Mouse (Mus musculus): ENCODE data around the gene Pik3r5. TPM values are rescaled to one million over a fixed set of nuclear protein-coding genes. Genes with fewer than 3 reads are reported as not detected.
A peak's percentile ranks its signal among the peaks of the same experiment; 100 is the strongest.

The Pik3r5 gene
- total and polyA plus RNA-seq, 2 experiments, result 0.28 to 0.77 TPM

- H3K79me2 ChIP-seq (ENCODE audit: control insufficient read depth, insufficient read depth, low read length), result no peaks in the 10 kb centered on the region
- DNase-seq (ENCODE audit: extremely low read depth, low read depth, low spot score), result no peak
- H3K36me3 ChIP-seq (ENCODE audit: control insufficient read depth, insufficient read depth, low read length), result no peaks in the 10 kb centered on the region
- no peak overlapping the region for H3K4me3 ChIP-seq (ENCODE audit: insufficient read depth, low read depth, low read length)
- TF ChIP-seq CTCF (IDR thresholded peaks at IDR 0.05; ENCODE audit: low read depth, low read length) (no peak), POLR2A (IDR thresholded peaks at IDR 0.05; ENCODE audit: extremely low read depth, insufficient read depth, low read length) (no peak)
- no peaks in the 10 kb centered on the region for H3K4me1 ChIP-seq (ENCODE audit: control insufficient read depth, insufficient read depth, low read length)
- 72% methylated on average over 8 of the region's 8 CpGs for WGBS
- H3K27me3 ChIP-seq (ENCODE audit: control insufficient read depth, insufficient read depth, low read length), result no peaks in the 10 kb centered on the region
- no peak overlapping the region for H3K27ac ChIP-seq (replicated peaks; ENCODE audit: insufficient read depth, low read depth, low read length)
- H3K9ac ChIP-seq (ENCODE audit: low read depth, low read length), result no peak overlapping the region
Measured at GRCm38 (mm10) chr11:68425492-68426315, 6.2 kb upstream of the Pik3r5 start.

GRCm38 (mm10) chr11:68427083-68427570 lies 4.8 kb upstream of the Pik3r5 start:
- peaks cover 4% of the 10 kb centered on the region; the same call in 1 of the 2 replicates for H3K27me3 ChIP-seq (ENCODE audit: control insufficient read depth, insufficient read depth, low read length)
- H3K79me2 ChIP-seq (ENCODE audit: control insufficient read depth, insufficient read depth, low read length), result no peaks in the 10 kb centered on the region
- 84% methylated on average over 5 of the region's 5 CpGs for WGBS
- no peak for DNase-seq (ENCODE audit: extremely low read depth, low read depth, low spot score)
- no peaks in the 10 kb centered on the region for H3K4me1 ChIP-seq (ENCODE audit: control insufficient read depth, insufficient read depth, low read length)
- H3K27ac ChIP-seq (replicated peaks; ENCODE audit: insufficient read depth, low read depth, low read length), result no peak overlapping the region
- no peak overlapping the region for H3K9ac ChIP-seq (ENCODE audit: low read depth, low read length)
- H3K36me3 ChIP-seq (ENCODE audit: control insufficient read depth, insufficient read depth, low read length), result no peaks in the 10 kb centered on the region
- no peak overlapping the region for H3K4me3 ChIP-seq (ENCODE audit: insufficient read depth, low read depth, low read length)
- no peak for TF ChIP-seq CTCF (IDR thresholded peaks at IDR 0.05; ENCODE audit: low read depth, low read length)
- no peak for TF ChIP-seq POLR2A (IDR thresholded peaks at IDR 0.05; ENCODE audit: extremely low read depth, insufficient read depth, low read length)

- TF ChIP-seq POLR2A (IDR thresholded peaks at IDR 0.05; ENCODE audit: extremely low read depth, insufficient read depth, low read length) (no peak), CTCF (IDR thresholded peaks at IDR 0.05; ENCODE audit: low read depth, low read length) (no peak)
- H3K36me3 ChIP-seq (ENCODE audit: control insufficient read depth, insufficient read depth, low read length), result no peaks in the 10 kb centered on the region
- H3K9ac ChIP-seq (ENCODE audit: low read depth, low read length), result no peak overlapping the region
- DNase-seq (ENCODE audit: extremely low read depth, low read depth, low spot score), result no peak
- H3K4me3 ChIP-seq (ENCODE audit: insufficient read depth, low read depth, low read length), result no peak overlapping the region
- no peaks in the 10 kb centered on the region for H3K79me2 ChIP-seq (ENCODE audit: control insufficient read depth, insufficient read depth, low read length)
- WGBS, result 51% methylated on average over 5 of the region's 5 CpGs
- H3K27me3 ChIP-seq (ENCODE audit: control insufficient read depth, insufficient read depth, low read length), result peaks cover 8% of the 10 kb centered on the region; the same call in 1 of the 2 replicates
- H3K4me1 ChIP-seq (ENCODE audit: control insufficient read depth, insufficient read depth, low read length), result no peaks in the 10 kb centered on the region
- peak overlapping the region; percentile 16; the same call in 1 of the 2 replicates for H3K27ac ChIP-seq (replicated peaks; ENCODE audit: insufficient read depth, low read depth, low read length)
Measured at GRCm38 (mm10) chr11:68430662-68431061, 1.3 kb upstream of the Pik3r5 start.

- Histone ChIP-seq H3K4me1 (ENCODE audit: control insufficient read depth, insufficient read depth, low read length) (no peaks in the 10 kb centered on the region), H3K27me3 (ENCODE audit: control insufficient read depth, insufficient read depth, low read length) (peaks cover 8% of the 10 kb centered on the region; the same call in 1 of the 2 replicates), H3K79me2 (ENCODE audit: control insufficient read depth, insufficient read depth, low read length) (no peaks in the 10 kb centered on the region), H3K36me3 (ENCODE audit: control insufficient read depth, insufficient read depth, low read length) (no peaks in the 10 kb centered on the region), H3K4me3 (ENCODE audit: insufficient read depth, low read depth, low read length) (peak overlapping the region; percentile 56), H3K27ac (replicated peaks; ENCODE audit: insufficient read depth, low read depth, low read length) (no peak overlapping the region), H3K9ac (ENCODE audit: low read depth, low read length) (0 out of 2 replicates have a peak overlapping the region, but pooled peaks have one; percentile 19)
- DNase-seq (ENCODE audit: extremely low read depth, low read depth, low spot score), result no peak
- 25% methylated on average over 23 of the region's 23 CpGs for WGBS
- TF ChIP-seq POLR2A (IDR thresholded peaks at IDR 0.05; ENCODE audit: extremely low read depth, insufficient read depth, low read length) (no peak), CTCF (IDR thresholded peaks at IDR 0.05; ENCODE audit: low read depth, low read length) (no peak)
Measured at GRCm38 (mm10) chr11:68432361-68433021, 570 bp downstream of the Pik3r5 start.

- WGBS, result 69% methylated on average over 5 of the region's 5 CpGs
- no peak for TF ChIP-seq POLR2A (IDR thresholded peaks at IDR 0.05; ENCODE audit: extremely low read depth, insufficient read depth, low read length)
- TF ChIP-seq CTCF (IDR thresholded peaks at IDR 0.05; ENCODE audit: low read depth, low read length), result no peak
- no peak for DNase-seq (ENCODE audit: extremely low read depth, low read depth, low spot score)
- Histone ChIP-seq H3K79me2 (ENCODE audit: control insufficient read depth, insufficient read depth, low read length) (no peaks in the 10 kb centered on the region), H3K27me3 (ENCODE audit: control insufficient read depth, insufficient read depth, low read length) (peaks cover 8% of the 10 kb centered on the region; the same call in 1 of the 2 replicates), H3K27ac (replicated peaks; ENCODE audit: insufficient read depth, low read depth, low read length) (no peak overlapping the region), H3K9ac (ENCODE audit: low read depth, low read length) (no peak overlapping the region), H3K4me1 (ENCODE audit: control insufficient read depth, insufficient read depth, low read length) (no peaks in the 10 kb centered on the region), H3K4me3 (ENCODE audit: insufficient read depth, low read depth, low read length) (no peak overlapping the region), H3K36me3 (ENCODE audit: control insufficient read depth, insufficient read depth, low read length) (no peaks in the 10 kb centered on the region)
Measured at GRCm38 (mm10) chr11:68433534-68433933, 1.6 kb downstream of the Pik3r5 start.
